ENCODE assay signal across 7 mouse cellular contexts in the genomic region with DNA sequence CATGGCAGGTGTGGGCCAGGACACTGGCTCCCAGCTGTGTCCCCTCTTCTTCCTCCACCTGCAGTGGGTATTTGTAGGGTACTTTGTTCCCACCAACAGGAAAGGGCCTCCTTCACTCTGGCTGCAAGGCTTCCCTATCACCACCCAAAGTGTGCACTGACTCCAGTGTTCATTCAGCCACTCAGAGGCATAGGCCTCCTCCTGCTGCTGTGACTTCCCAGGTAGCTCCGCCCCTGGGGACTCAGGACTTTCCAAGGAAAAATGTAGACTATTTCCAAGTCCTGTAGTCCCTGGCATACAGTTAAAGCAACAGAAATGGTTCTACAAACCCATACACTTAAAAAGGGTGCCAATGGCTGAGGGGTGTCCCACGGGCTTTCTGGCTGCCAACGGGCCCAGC. TPM values are rescaled to one million over a fixed set of nuclear protein-coding genes. Genes with fewer than 3 reads are reported as not detected.
DNase-seq lines count a peak whose midpoint lies in the region; ATAC-seq and TF ChIP-seq lines count a peak whose summit lies in the region.

No protein-coding gene starts in this region.

- H3K4me1 ChIP-seq in lung, embryonic 15.5 days, result no peaks in the 10 kb centered on the region
- H3K4me1 ChIP-seq in bone marrow macrophage, adult 2 months (ENCODE audit: control insufficient read depth, insufficient read depth, low read length), result peaks cover 16% of the 10 kb centered on the region
- H3K4me1 ChIP-seq in forebrain, postnatal 0 days (ENCODE audit: insufficient read depth), result peaks cover 6% of the 10 kb centered on the region; the same call in 1 of the 2 replicates
- H3K4me1 ChIP-seq in liver, embryonic 14.5 days (replicated peaks; ENCODE audit: control insufficient read depth in 2 of 2, insufficient read depth in 2 of 2, low read length in 1 of 2), result peaks cover 0 to 4% of the 10 kb centered on the region in 2 experiments; a peak in 3 of 4 replicates
- 0 out of 2 replicates have a peak, but pooled peaks cover 4% of the 10 kb centered on the region for H3K4me1 ChIP-seq in stomach, embryonic 14.5 days (ENCODE audit: control insufficient read depth, insufficient read depth, low read length)

- no peaks in the 10 kb centered on the region for H3K27me3 ChIP-seq in lung, embryonic 15.5 days
- H3K27me3 ChIP-seq in forebrain, postnatal 0 days (ENCODE audit: insufficient read depth, low read length), result no peaks in the 10 kb centered on the region
- H3K27me3 ChIP-seq in liver, embryonic 14.5 days (ENCODE audit: control insufficient read depth, insufficient read depth, low read length), result no peaks in the 10 kb centered on the region
- H3K27me3 ChIP-seq in stomach, embryonic 14.5 days (ENCODE audit: control insufficient read depth, insufficient read depth, low read length), result no peaks in the 10 kb centered on the region

- peak overlapping the region; percentile 49 for H3K9ac ChIP-seq in lung, embryonic 15.5 days
- H3K9ac ChIP-seq in forebrain, postnatal 0 days, result peak overlapping the region; percentile 54; the same call in 1 of the 2 replicates
- H3K9ac ChIP-seq in liver, embryonic 14.5 days (replicated peaks), result no peak overlapping the region
- H3K9ac ChIP-seq in stomach, embryonic 14.5 days (replicated peaks; ENCODE audit: low read depth, low read length), result no peak overlapping the region

- 37% methylated on average over 3 of the region's 3 CpGs for WGBS in lung, embryonic 15.5 days
- WGBS in forebrain, postnatal 0 days, result 31% methylated on average over 3 of the region's 3 CpGs
- 40% methylated on average over 3 of the region's 3 CpGs for WGBS in liver, embryonic 14.5 days (ENCODE audit: insufficient replicate concordance)
- 29% methylated on average over 3 of the region's 3 CpGs for WGBS in stomach, embryonic 14.5 days

- no peak for TF ChIP-seq CTCF in bone marrow macrophage, adult 2 months (IDR thresholded peaks at IDR 0.05; ENCODE audit: low read depth, low read length)
- no peak for TF ChIP-seq CTCF in forebrain, postnatal 0 days (IDR thresholded peaks at IDR 0.05; ENCODE audit: low read depth)
- TF ChIP-seq CTCF in liver, embryonic 14.5 days (IDR thresholded peaks at IDR 0.05; ENCODE audit: low read depth), result no peak

- no peak for DNase-seq in lung, postnatal 10 days
- peak; percentile 10 for DNase-seq in forebrain, postnatal 0 days
- DNase-seq in liver, embryonic 14.5 days (ENCODE audit: low read depth in 3 of 3, low spot score in 3 of 3), result no peak

- TF ChIP-seq EP300 in liver, embryonic 14.5 days (IDR thresholded peaks at IDR 0.05; ENCODE audit: low read depth), result no peak

- 0 out of 2 replicates have a peak, but pooled peaks have one; percentile 8 for ATAC-seq in lung, embryonic 15.5 days (ENCODE audit: borderline replicate concordance, extremely low read depth, low FRiP score, low TSS enrichment)
- peak; percentile 46 for ATAC-seq in forebrain, postnatal 0 days
- no peak for ATAC-seq in liver, embryonic 14.5 days (ENCODE audit: insufficient read depth)
- ATAC-seq in stomach, embryonic 14.5 days (ENCODE audit: insufficient number of reproducible peaks, insufficient read depth, low FRiP score, low read depth), result peak; percentile 47; the same call in 1 of the 2 replicates
- no peak for ATAC-seq in erythroid progenitor cell, adult 5-6 weeks (replicated peaks; ENCODE audit: low FRiP score, poor library complexity, severe bottlenecking)

- H3K9me3 ChIP-seq in lung, embryonic 15.5 days, result no peaks in the 10 kb centered on the region
- no peaks in the 10 kb centered on the region for H3K9me3 ChIP-seq in forebrain, postnatal 0 days (ENCODE audit: low read length)
- H3K9me3 ChIP-seq in liver, embryonic 14.5 days (ENCODE audit: control insufficient read depth, low read length), result no peaks in the 10 kb centered on the region
- no peaks in the 10 kb centered on the region for H3K9me3 ChIP-seq in stomach, embryonic 14.5 days (ENCODE audit: control insufficient read depth, low read depth, low read length)

- 0 out of 2 replicates have a peak, but pooled peaks cover under 1% of the 10 kb centered on the region for H3K36me3 ChIP-seq in lung, embryonic 15.5 days
- H3K36me3 ChIP-seq in forebrain, postnatal 0 days (ENCODE audit: insufficient read depth), result no peaks in the 10 kb centered on the region
- no peaks in the 10 kb centered on the region for H3K36me3 ChIP-seq in liver, embryonic 14.5 days (replicated peaks; ENCODE audit: control insufficient read depth, insufficient read depth, low read depth)
- no peaks in the 10 kb centered on the region for H3K36me3 ChIP-seq in stomach, embryonic 14.5 days (ENCODE audit: control insufficient read depth, insufficient read depth, low read length)

- H3K4me3 ChIP-seq in lung, embryonic 15.5 days, result peak overlapping the region; percentile 66
- H3K4me3 ChIP-seq in bone marrow macrophage, adult 2 months (ENCODE audit: insufficient read depth, low read length), result peak overlapping the region; percentile 90
- peak overlapping the region; percentile 49 for H3K4me3 ChIP-seq in forebrain, postnatal 0 days (ENCODE audit: low read depth, low read length)
- H3K4me3 ChIP-seq in liver, embryonic 14.5 days (ENCODE audit: insufficient read depth in 1 of 2, low read depth in 2 of 2, low read length in 2 of 2), result peak overlapping the region; percentile 59 to 60
- H3K4me3 ChIP-seq in stomach, embryonic 14.5 days (ENCODE audit: low read depth, low read length), result peak overlapping the region; percentile 70

- peak overlapping the region; percentile 81 for H3K27ac ChIP-seq in lung, embryonic 15.5 days
- H3K27ac ChIP-seq in bone marrow macrophage, adult 2 months (ENCODE audit: insufficient read depth, low read depth, low read length), result no peak overlapping the region
- no peak overlapping the region for H3K27ac ChIP-seq in forebrain, postnatal 0 days (ENCODE audit: low read depth, low read length)
- H3K27ac ChIP-seq in liver, embryonic 14.5 days, result no peak overlapping the region
- peak overlapping the region; percentile 69; the same call in 1 of the 2 replicates for H3K27ac ChIP-seq in stomach, embryonic 14.5 days (ENCODE audit: low read length)

- peak overlapping the region; percentile 95 for H3K4me2 ChIP-seq in lung, embryonic 15.5 days
- H3K4me2 ChIP-seq in forebrain, postnatal 0 days (ENCODE audit: low read depth), result peak overlapping the region; percentile 85
- peak overlapping the region; percentile 86 for H3K4me2 ChIP-seq in liver, embryonic 14.5 days (ENCODE audit: low read depth)
- peak overlapping the region; percentile 90 for H3K4me2 ChIP-seq in stomach, embryonic 14.5 days (replicated peaks; ENCODE audit: low read depth, low read length)

- no peak for TF ChIP-seq POLR2A in bone marrow macrophage, adult 2 months (IDR thresholded peaks at IDR 0.05; ENCODE audit: borderline replicate concordance, low read depth, low read length)

RNA-seq across cellular contexts. Expression of gene Plpp2, which starts 0.9 kb away (rescaled TPM):
- polyA plus RNA-seq in lung, embryonic 15.5 days (2015; fragmentation: Nextera tagmentation; extraction: Ambion mirVana), result 33.2 and 34.1 TPM in 2 replicates
- 16.9 and 21.1 TPM in 2 replicates for polyA plus RNA-seq in bone marrow macrophage, adult 2 months (2012; ENCODE audit: insufficient read depth, insufficient read length, missing spikeins)
- 18.5 and 24.1 TPM in 2 replicates for total RNA-seq in forebrain, postnatal 0 days (2014; rRNA removed)
- polyA plus RNA-seq in forebrain, postnatal 0 days (2015; fragmentation: Nextera tagmentation; extraction: Ambion mirVana), result 11.0 and 13.1 TPM in 2 replicates
- 10.0 and 11.3 TPM in 2 replicates for polyA plus RNA-seq in liver, embryonic 14.5 days (2012; rRNA removed)
- polyA plus RNA-seq in liver, embryonic 14.5 days (2014; fragmentation: Nextera tagmentation; extraction: Ambion mirVana), result 19.0 and 20.7 TPM in 2 replicates
- polyA plus RNA-seq in stomach, embryonic 14.5 days (2014; fragmentation: Nextera tagmentation; extraction: Ambion mirVana), result 58.5 and 61.4 TPM in 2 replicates
- total RNA-seq in erythroid progenitor cell, adult 5-6 weeks (2015; ENCODE audit: low replicate concordance), result 2.5 TPM in 1 of 2 replicates, not detected in the other
- total RNA-seq in erythroid progenitor cell, adult 5-6 weeks (2017; ENCODE audit: low replicate concordance), result not detected in 2 replicates

RNA-seq across cellular contexts. Expression of gene Mier2, which starts 22.3 kb away (rescaled TPM):
- 45.9 and 47.9 TPM in 2 replicates for polyA plus RNA-seq in lung, embryonic 15.5 days (2015; fragmentation: Nextera tagmentation; extraction: Ambion mirVana)
- 32.1 and 35.1 TPM in 2 replicates for polyA plus RNA-seq in bone marrow macrophage, adult 2 months (2012; ENCODE audit: insufficient read depth, insufficient read length, missing spikeins)
- total RNA-seq in forebrain, postnatal 0 days (2014; rRNA removed), result 70.0 and 73.0 TPM in 2 replicates
- polyA plus RNA-seq in forebrain, postnatal 0 days (2015; fragmentation: Nextera tagmentation; extraction: Ambion mirVana), result 37.5 and 38.6 TPM in 2 replicates
- polyA plus RNA-seq in liver, embryonic 14.5 days (2012; rRNA removed), result 16.4 and 19.6 TPM in 2 replicates
- polyA plus RNA-seq in liver, embryonic 14.5 days (2014; fragmentation: Nextera tagmentation; extraction: Ambion mirVana), result 5.2 and 7.6 TPM in 2 replicates
- polyA plus RNA-seq in stomach, embryonic 14.5 days (2014; fragmentation: Nextera tagmentation; extraction: Ambion mirVana), result 49.0 and 55.2 TPM in 2 replicates
- not detected in 2 replicates for total RNA-seq in erythroid progenitor cell, adult 5-6 weeks (2015; ENCODE audit: low replicate concordance)
- total RNA-seq in erythroid progenitor cell, adult 5-6 weeks (2017; ENCODE audit: low replicate concordance), result 0.77 TPM in 1 of 2 replicates, not detected in the other

RNA-seq across cellular contexts. Expression of gene Theg, which starts 54.5 kb away (rescaled TPM):
- polyA plus RNA-seq in lung, embryonic 15.5 days (2015; fragmentation: Nextera tagmentation; extraction: Ambion mirVana), result not detected in 2 replicates
- not detected in 2 replicates for polyA plus RNA-seq in bone marrow macrophage, adult 2 months (2012; ENCODE audit: insufficient read depth, insufficient read length, missing spikeins)
- not detected in 2 replicates for total RNA-seq in forebrain, postnatal 0 days (2014; rRNA removed)
- not detected in 2 replicates for polyA plus RNA-seq in forebrain, postnatal 0 days (2015; fragmentation: Nextera tagmentation; extraction: Ambion mirVana)
- not detected in 2 replicates for polyA plus RNA-seq in liver, embryonic 14.5 days (2012; rRNA removed)
- polyA plus RNA-seq in liver, embryonic 14.5 days (2014; fragmentation: Nextera tagmentation; extraction: Ambion mirVana), result not detected in 2 replicates
- polyA plus RNA-seq in stomach, embryonic 14.5 days (2014; fragmentation: Nextera tagmentation; extraction: Ambion mirVana), result not detected in 2 replicates
- total RNA-seq in erythroid progenitor cell, adult 5-6 weeks (2015; ENCODE audit: low replicate concordance), result not detected in 2 replicates
- not detected in 2 replicates for total RNA-seq in erythroid progenitor cell, adult 5-6 weeks (2017; ENCODE audit: low replicate concordance)

Comparison
In these comparisons a context has a peak if more than half of its experiments do, and no peak if none do; other contexts are left out.
1. ATAC-seq: peak in lung, embryonic 15.5 days (single experiment), forebrain, postnatal 0 days (single experiment) and stomach, embryonic 14.5 days (single experiment); none in liver, embryonic 14.5 days (single experiment) and erythroid progenitor cell, adult 5-6 weeks (single experiment).
2. H3K27ac ChIP-seq: peak in lung, embryonic 15.5 days (single experiment) and stomach, embryonic 14.5 days (single experiment); none in bone marrow macrophage, adult 2 months (single experiment), forebrain, postnatal 0 days (single experiment) and liver, embryonic 14.5 days (single experiment).
3. H3K9ac ChIP-seq: peak in lung, embryonic 15.5 days (single experiment) and forebrain, postnatal 0 days (single experiment); none in liver, embryonic 14.5 days (single experiment) and stomach, embryonic 14.5 days (single experiment).
4. Peak in every context shown above with its lines, with median percentiles within 50 percentile points of each other: H3K4me2 ChIP-seq and H3K4me3 ChIP-seq.